Mouse (Mus musculus): ENCODE measurements around the gene Ndel1. TPM values are rescaled to one million over a fixed set of nuclear protein-coding genes. Genes with fewer than 3 reads are reported as not detected.

The Ndel1 gene
- 30.3 and 31.1 TPM in 2 replicates for total RNA-seq (2012; rRNA removed)
- 46.9 and 47.0 TPM in 2 replicates for total RNA-seq (2014; rRNA removed)
- polyA plus RNA-seq (2012; ENCODE audit: insufficient read length, low read depth) = 35.2 and 54.4 TPM in 2 replicates

DNA sequence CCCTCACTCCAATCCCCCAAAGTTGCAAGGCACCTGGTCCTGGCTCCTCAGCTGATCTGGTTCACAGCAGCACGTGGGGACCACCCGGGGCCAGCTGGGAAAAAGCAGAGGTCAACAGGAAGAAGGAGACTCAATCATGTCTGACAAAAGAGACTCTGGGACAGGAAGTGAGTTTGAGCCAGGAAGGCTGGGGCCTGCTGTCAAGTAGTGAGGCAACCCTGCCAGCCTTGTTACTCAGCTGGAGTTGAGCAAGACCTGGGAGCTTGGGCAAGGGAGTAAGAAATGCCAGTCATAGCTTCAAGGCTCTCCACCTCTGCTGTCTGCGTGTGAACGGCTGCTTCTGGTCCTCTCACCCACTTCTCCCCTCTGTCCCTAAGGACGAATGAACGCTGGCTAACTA is at the start of gene Ndel1:
Gene Ndel1, minus strand, starts transcription at position 111 of the 400 bp plus-strand sequence.
- no peak for DNase-seq (ENCODE audit: extremely low read depth)
- H3K27ac ChIP-seq (ENCODE audit: insufficient read depth, low read depth) = no peak within 1 kb of the TSS
- dilution Hi-C loops (cut with MboI; ENCODE audit: extremely low pct_ligation_motif_present, extremely low pct_unique_long_range_greater_than_20kb, low sequenced_read_pairs) (no loop called here), in situ Hi-C loops (cut with MboI; ENCODE audit: low pct_ligation_motif_present, low pct_unique_long_range_greater_than_20kb, low sequenced_read_pairs) (loop anchor here (10.0 kb wide), 2 partner anchors 127 to 297 kb away; no protein-coding TSS in a partner anchor)
- no peak within 1 kb of the TSS for H3K4me3 ChIP-seq (replicated peaks in 1 of 3; ENCODE audit: low read depth in 2 of 3, low read length in 2 of 3, poor library complexity in 1 of 3)
- no peaks in the 10 kb centered on the region for H3K27me3 ChIP-seq (replicated peaks)
- no peak within 1 kb of the TSS for H3K4me2 ChIP-seq (ENCODE audit: insufficient read depth, low read depth, poor library complexity, severe bottlenecking)
- no peaks in the 10 kb centered on the region for H3K79me2 ChIP-seq (replicated peaks; ENCODE audit: control insufficient read depth, extremely low read depth, insufficient read depth, poor library complexity, severe bottlenecking)
- no peaks in the 10 kb centered on the region for H3K9me3 ChIP-seq (replicated peaks; ENCODE audit: low read length)
- peaks cover 0 to 19% of the 10 kb centered on the region in 2 experiments; a peak in 2 of 4 replicates for H3K4me1 ChIP-seq (ENCODE audit: control insufficient read depth in 1 of 2, insufficient read depth in 2 of 2)
- TF ChIP-seq NELFE (IDR thresholded peaks at IDR 0.05; ENCODE audit: low read depth, low read length) = peak; percentile 27; the same call in 1 of the 2 replicates
- no peak for TF ChIP-seq CHD1 (IDR thresholded peaks at IDR 0.05; ENCODE audit: low read depth, low read length)
- no peak for TF ChIP-seq E2F4 (IDR thresholded peaks at IDR 0.05; ENCODE audit: insufficient replicate concordance, low read depth, low read length)
- peak; percentile 22; the same call in 1 of the 2 replicates for TF ChIP-seq ELF1 (IDR thresholded peaks at IDR 0.05; ENCODE audit: low read depth, low read length)
- H3K9ac ChIP-seq (ENCODE audit: insufficient read depth, low read depth) = no peak within 1 kb of the TSS
- no peaks in the 10 kb centered on the region for H3K36me3 ChIP-seq (replicated peaks in 1 of 2; ENCODE audit: control insufficient read depth in 1 of 2, insufficient read depth in 1 of 2, low read length in 1 of 2)

DNA sequence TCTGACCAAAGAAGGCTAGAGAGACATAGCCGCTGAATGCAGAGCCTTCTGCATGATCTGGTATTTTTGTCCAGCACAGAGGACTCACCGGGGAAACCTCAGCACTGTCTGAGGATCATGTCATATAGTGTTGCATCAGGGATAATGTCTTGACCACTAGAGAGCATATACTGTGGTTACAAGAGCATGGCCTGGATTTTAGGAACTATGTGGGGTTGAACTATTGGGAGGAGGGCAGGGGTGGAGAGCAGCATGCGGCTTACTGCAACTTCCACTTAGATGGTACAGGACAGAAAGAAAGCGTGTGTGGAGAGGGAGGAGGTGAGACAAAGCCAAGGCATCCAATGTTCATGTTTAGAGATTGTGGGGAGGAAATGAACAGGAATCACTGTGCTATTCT is 42.9 kb upstream of the Ndel1 start:
- Histone ChIP-seq H3K9ac (ENCODE audit: insufficient read depth, low read depth) (no peak overlapping the region), H3K4me3 (replicated peaks in 1 of 3; ENCODE audit: low read depth in 2 of 3, low read length in 2 of 3, poor library complexity in 1 of 3) (no peak overlapping the region), H3K79me2 (replicated peaks; ENCODE audit: control insufficient read depth, extremely low read depth, insufficient read depth, poor library complexity, severe bottlenecking) (no peaks in the 10 kb centered on the region), H3K36me3 (replicated peaks in 1 of 2; ENCODE audit: control insufficient read depth in 1 of 2, insufficient read depth in 1 of 2, low read length in 1 of 2) (no peaks in the 10 kb centered on the region), H3K4me1 (ENCODE audit: control insufficient read depth in 1 of 2, insufficient read depth in 2 of 2) (no peaks in the 10 kb centered on the region), H3K27me3 (replicated peaks) (peaks cover 36% of the 10 kb centered on the region), H3K9me3 (replicated peaks; ENCODE audit: low read length) (peaks cover 5% of the 10 kb centered on the region), H3K27ac (ENCODE audit: insufficient read depth, low read depth) (no peak overlapping the region), H3K4me2 (ENCODE audit: insufficient read depth, low read depth, poor library complexity, severe bottlenecking) (no peak overlapping the region)
- dilution Hi-C loops (cut with MboI; ENCODE audit: extremely low pct_ligation_motif_present, extremely low pct_unique_long_range_greater_than_20kb, low sequenced_read_pairs) (no loop called here), in situ Hi-C loops (cut with MboI; ENCODE audit: low pct_ligation_motif_present, low pct_unique_long_range_greater_than_20kb, low sequenced_read_pairs) (no loop called here)
- no peak for TF ChIP-seq MYC (IDR thresholded peaks at IDR 0.05; ENCODE audit: low read depth, low read length)
- TF ChIP-seq TBP (conservative IDR thresholded peaks at IDR 0.05; ENCODE audit: low read depth, low read length) = no peak
- TF ChIP-seq ZKSCAN1 (IDR thresholded peaks at IDR 0.05; ENCODE audit: borderline replicate concordance, low read depth, low read length) = no peak
- no peak for TF ChIP-seq ZNF384 (IDR thresholded peaks at IDR 0.05; ENCODE audit: low read depth, low read length)
- TF ChIP-seq BHLHE40 (IDR thresholded peaks at IDR 0.05; ENCODE audit: low read depth, low read length) = no peak
- TF ChIP-seq ETS1 (conservative IDR thresholded peaks at IDR 0.05; ENCODE audit: low read depth, low read length) = no peak
- TF ChIP-seq PAX5 (IDR thresholded peaks at IDR 0.05; ENCODE audit: low read length) = no peak
- TF ChIP-seq POLR2AphosphoS2 (IDR thresholded peaks at IDR 0.05; ENCODE audit: low read depth, low read length) = no peak
- TF ChIP-seq JUND (conservative IDR thresholded peaks at IDR 0.05; ENCODE audit: low read depth, low read length) = no peak
- no peak for DNase-seq (ENCODE audit: extremely low read depth)
